Mouse (Mus musculus) adrenal gland (tissue): Measurements from ENCODE around the gene Egln3.

Experiments used
- intact Hi-C: fragments of 180-260 bp; cut with DNase I; formaldehyde crosslinking; loops from one replicate; pipeline ENCODE4 v1.15.1; 2025

The Egln3 gene

DNA sequence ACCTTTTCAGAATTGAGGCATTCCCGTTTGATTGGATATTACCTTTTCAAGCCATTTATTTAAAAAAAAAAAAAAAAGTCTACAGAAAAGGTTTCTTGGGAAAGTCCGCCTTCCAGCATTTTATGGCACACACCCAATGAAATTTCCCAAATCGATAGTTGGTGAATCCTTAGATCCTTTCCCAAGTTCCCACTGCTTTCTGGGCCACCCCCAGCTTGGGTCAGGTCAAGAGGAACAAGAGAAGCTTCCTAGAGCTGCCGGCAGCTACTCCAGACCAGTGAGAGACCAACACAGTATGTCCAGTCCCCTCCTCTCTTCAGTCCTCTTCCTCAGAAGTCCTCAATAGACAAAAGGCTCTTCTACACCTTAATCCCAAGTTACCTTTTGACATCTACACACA is 40.5 kb downstream of the Egln3 start:
- intact Hi-C loops = no loop called here

DNA sequence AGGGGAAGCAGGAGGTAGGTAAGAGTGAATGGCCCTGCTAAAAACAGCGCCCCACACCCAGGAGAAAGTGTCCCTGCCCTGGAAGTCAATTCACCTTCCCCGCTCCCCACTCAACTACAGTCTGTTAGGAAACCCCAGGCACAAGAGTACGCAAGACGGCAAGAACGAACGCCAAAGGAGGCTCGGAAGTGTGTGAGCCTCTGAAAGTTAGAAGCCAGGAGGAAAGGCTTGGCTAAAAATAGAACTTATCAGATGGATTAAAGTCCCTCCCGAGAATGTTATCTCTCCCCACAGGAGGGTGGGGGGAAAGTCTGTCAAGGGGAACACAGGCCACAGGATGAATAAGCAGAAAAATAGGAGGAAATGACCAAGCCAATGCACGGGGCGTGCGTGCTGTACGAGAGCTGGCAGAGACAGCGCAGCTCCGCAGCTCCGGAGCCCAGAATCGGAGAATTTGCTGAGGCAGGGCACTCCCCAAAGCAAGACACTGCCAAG is 41.0 kb downstream of the Egln3 start:
- intact Hi-C loops = no loop called here

GRCm38 (mm10) chr12:54161468-54162202 is 42.0 kb downstream of the Egln3 start:
- intact Hi-C loops = no loop called here

DNA sequence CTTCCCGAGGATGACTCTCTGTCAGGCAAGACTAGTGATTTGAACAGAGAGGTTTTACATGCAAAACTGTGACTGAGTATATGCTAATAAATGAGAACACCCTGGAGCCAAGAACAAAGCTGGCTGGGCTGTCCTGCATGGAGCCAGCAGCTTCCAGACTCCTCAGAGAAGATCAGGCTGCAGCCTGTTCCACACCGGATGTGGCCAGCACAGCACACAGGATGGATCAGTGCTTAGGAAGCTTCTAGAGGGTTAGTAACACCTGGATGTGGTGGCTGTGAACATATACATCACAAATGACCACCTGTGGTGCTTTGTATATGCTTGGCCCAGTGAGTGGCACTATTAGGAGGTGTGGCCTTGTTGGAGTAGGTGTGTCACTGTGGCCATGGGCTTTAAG is 43.4 kb downstream of the Egln3 start:
- intact Hi-C loops = no loop called here

DNA sequence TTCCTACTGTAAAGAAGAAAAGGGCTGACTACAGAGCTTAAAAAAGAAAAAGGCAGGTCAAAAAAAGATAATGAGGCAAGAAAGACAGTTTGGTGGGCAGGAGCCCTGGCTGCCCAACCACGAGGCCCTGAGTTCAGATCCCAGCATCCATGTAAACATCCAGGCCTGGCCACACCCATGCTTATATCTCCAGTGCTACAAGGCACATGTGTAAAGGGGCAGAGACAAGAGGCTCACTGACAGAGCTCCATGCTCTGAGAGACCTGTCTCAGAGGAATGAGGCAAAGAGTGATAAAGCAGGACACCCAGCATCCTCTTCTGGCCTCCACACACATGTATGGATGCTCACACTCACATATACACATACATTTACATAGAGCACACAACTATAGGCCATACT is 48.9 kb downstream of the Egln3 start:
- intact Hi-C loops = no loop called here

DNA sequence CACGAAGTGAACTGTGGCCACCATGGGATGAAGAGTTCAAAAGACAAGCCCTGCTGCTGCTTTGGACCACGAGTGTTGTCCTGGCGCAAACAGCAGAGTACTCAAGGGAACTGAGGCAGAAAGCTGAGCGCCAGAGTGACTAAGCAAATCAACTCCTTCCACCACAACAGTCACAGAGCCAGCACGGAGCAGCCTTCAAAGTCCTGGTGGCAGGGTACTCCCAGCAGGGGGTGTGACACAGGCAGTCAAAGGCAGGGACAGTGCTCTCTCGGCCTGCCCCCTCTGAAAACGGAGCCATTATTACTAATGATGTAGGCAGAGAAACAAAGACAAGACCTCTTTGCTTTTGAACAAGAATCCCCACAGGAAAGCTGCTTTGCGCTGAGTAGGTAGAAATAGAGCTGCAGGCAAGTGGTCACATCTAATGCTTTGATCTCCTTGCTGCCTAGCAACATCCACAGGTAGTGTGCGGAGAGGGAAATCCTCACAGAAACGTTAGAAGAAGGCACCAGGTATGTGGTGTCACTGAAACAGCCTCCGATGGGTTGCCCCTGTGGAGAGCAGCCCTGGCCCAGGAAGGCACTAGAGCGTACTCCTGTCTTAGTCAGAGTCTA is 56.6 kb downstream of the Egln3 start:
- intact Hi-C loops = no loop called here
